In the genomic region with DNA sequence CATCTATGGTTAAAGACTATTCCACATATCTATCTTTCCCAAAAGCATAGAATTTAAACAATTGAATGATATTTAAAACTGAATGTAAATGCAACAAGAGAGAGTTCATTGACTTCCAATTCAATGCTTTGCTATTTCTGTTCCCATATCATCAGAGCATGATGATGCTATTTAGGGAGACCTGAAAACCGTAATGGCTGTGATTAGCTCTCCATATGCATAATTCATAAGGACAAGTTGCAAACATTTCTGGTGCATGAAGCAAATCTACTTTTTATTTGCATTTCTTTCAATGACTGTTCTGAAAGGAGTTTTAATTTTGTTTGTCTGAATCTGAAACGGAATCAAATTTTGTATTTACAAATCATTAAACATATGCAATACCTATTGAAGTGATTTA, we compare ENCODE assay signal across 22 mouse cellular contexts.
DNase-seq lines count a peak whose midpoint lies in the region; ATAC-seq and TF ChIP-seq lines count a peak whose summit lies in the region.
"Had no signal": no experiment of that assay in that cellular context is flagged by ENCODE, and none has a peak within 500 bp of the region (broad histone marks: within the 10 kb centered on the region; RNA-seq: fewer than 3 reads in every experiment).

No protein-coding gene starts in this region.

- no peak for TF ChIP-seq CTCF in brain, embryonic 14.5 days (IDR thresholded peaks at IDR 0.05; ENCODE audit: borderline replicate concordance, extremely low read depth, insufficient read depth, insufficient read length)
- no peak for TF ChIP-seq CTCF in intestine, postnatal 0 days (IDR thresholded peaks at IDR 0.05; ENCODE audit: low read depth)

- peak; percentile 30 for DNase-seq in forebrain, embryonic 14.5 days (ENCODE audit: low spot score)
- DNase-seq in forebrain, embryonic 11.5 days (ENCODE audit: low spot score): no peak
- DNase-seq in frontal cortex, postnatal 36 days (ENCODE audit: low spot score in 2 of 2): no peak
- DNase-seq in brain, embryonic 14.5 days (ENCODE audit: low read depth): peak; percentile 53
- DNase-seq in telencephalon, adult 2 months (ENCODE audit: low read depth, low spot score): peak; percentile 6
- no peak for DNase-seq in heart, postnatal 25 days (ENCODE audit: low spot score)
- DNase-seq: adrenal gland, adult 2 months; adrenal gland, postnatal 10 days; adrenal gland, postnatal 25 days; cerebellum, adult 11-12 months; cerebellum, adult 2 months; cerebellum, adult 9-10 months; cerebellum, postnatal 10 days; cerebellum, postnatal 25 days; embryo, embryonic 11 days; gastrocnemius, adult 2 months had no signal

- no peaks in the 10 kb centered on the region for H3K27me3 ChIP-seq in forebrain, embryonic 14.5 days (replicated peaks; ENCODE audit: control insufficient read depth, insufficient read depth, low read length)
- no peaks in the 10 kb centered on the region for H3K27me3 ChIP-seq in forebrain, embryonic 11.5 days (ENCODE audit: control insufficient read depth, insufficient read depth, low read length)
- no peaks in the 10 kb centered on the region for H3K27me3 ChIP-seq in intestine, postnatal 0 days (replicated peaks; ENCODE audit: control insufficient read depth, insufficient read depth, low read length)
- H3K27me3 ChIP-seq: embryonic facial prominence, embryonic 13.5 days; embryonic facial prominence, embryonic 15.5 days; forebrain, embryonic 12.5 days had no signal

- 66% methylated on average over 2 of the region's 2 CpGs for WGBS in forebrain, embryonic 14.5 days
- WGBS in forebrain, embryonic 11.5 days: 91% methylated on average over 2 of the region's 2 CpGs
- 75% methylated on average over 2 of the region's 2 CpGs for WGBS in intestine, postnatal 0 days

- no peak overlapping the region for H3K27ac ChIP-seq in forebrain, embryonic 14.5 days (ENCODE audit: low read depth, low read length)
- no peak overlapping the region for H3K27ac ChIP-seq in forebrain, embryonic 11.5 days (ENCODE audit: low read depth, low read length)
- H3K27ac ChIP-seq in intestine, postnatal 0 days (ENCODE audit: low read depth, low read length): no peak overlapping the region
- H3K27ac ChIP-seq: embryonic facial prominence, embryonic 13.5 days; embryonic facial prominence, embryonic 15.5 days; forebrain, embryonic 12.5 days; gastrocnemius, adult 2 months had no signal

- H3K9ac ChIP-seq in forebrain, embryonic 14.5 days (ENCODE audit: low read length): no peak overlapping the region
- no peak overlapping the region for H3K9ac ChIP-seq in forebrain, embryonic 11.5 days (ENCODE audit: low read length)
- no peak overlapping the region for H3K9ac ChIP-seq in intestine, postnatal 0 days (ENCODE audit: low read depth, low read length)
- H3K9ac ChIP-seq: embryonic facial prominence, embryonic 13.5 days; embryonic facial prominence, embryonic 15.5 days; forebrain, embryonic 12.5 days had no signal

- H3K4me1 ChIP-seq in forebrain, embryonic 14.5 days (ENCODE audit: control insufficient read depth, insufficient read depth, low read length): no peaks in the 10 kb centered on the region
- no peaks in the 10 kb centered on the region for H3K4me1 ChIP-seq in forebrain, embryonic 11.5 days (replicated peaks; ENCODE audit: control insufficient read depth, insufficient read depth, low read length)
- H3K4me1 ChIP-seq in intestine, postnatal 0 days (replicated peaks; ENCODE audit: control insufficient read depth, insufficient read depth, low read length): no peaks in the 10 kb centered on the region
- H3K4me1 ChIP-seq: embryonic facial prominence, embryonic 13.5 days; embryonic facial prominence, embryonic 15.5 days; forebrain, embryonic 12.5 days had no signal

- no peak for TF ChIP-seq POLR2A in brain, embryonic 14.5 days (IDR thresholded peaks at IDR 0.05; ENCODE audit: borderline replicate concordance, extremely low read depth, insufficient read depth, insufficient read length, poor library complexity, severe bottlenecking)

- 0 out of 2 replicates have a peak, but pooled peaks have one; percentile 48 for ATAC-seq in forebrain, embryonic 14.5 days
- ATAC-seq in forebrain, embryonic 11.5 days (replicated peaks; ENCODE audit: low FRiP score): no peak
- peak; percentile 70; the same call in 1 of the 2 replicates for ATAC-seq in frontal cortex, adult (ENCODE audit: low TSS enrichment)
- no peak for ATAC-seq in intestine, postnatal 0 days

- no peaks in the 10 kb centered on the region for H3K36me3 ChIP-seq in forebrain, embryonic 14.5 days (ENCODE audit: control insufficient read depth, insufficient read depth, low read length)
- H3K36me3 ChIP-seq in forebrain, embryonic 11.5 days (ENCODE audit: control insufficient read depth, insufficient read depth, low read length): no peaks in the 10 kb centered on the region
- H3K36me3 ChIP-seq in intestine, postnatal 0 days (ENCODE audit: control insufficient read depth, insufficient read depth): no peaks in the 10 kb centered on the region
- H3K36me3 ChIP-seq: embryonic facial prominence, embryonic 13.5 days; embryonic facial prominence, embryonic 15.5 days; forebrain, embryonic 12.5 days had no signal

- H3K4me3 ChIP-seq in forebrain, embryonic 14.5 days (ENCODE audit: low read depth, low read length): no peak overlapping the region
- no peak overlapping the region for H3K4me3 ChIP-seq in forebrain, embryonic 11.5 days (ENCODE audit: low read depth, low read length)
- H3K4me3 ChIP-seq in intestine, postnatal 0 days (ENCODE audit: low read depth, low read length): no peak overlapping the region
- H3K4me3 ChIP-seq: embryonic facial prominence, embryonic 13.5 days; embryonic facial prominence, embryonic 15.5 days; erythroblast, embryonic 14.5 days; forebrain, embryonic 12.5 days; gastrocnemius, adult 2 months had no signal

- intact Hi-C loops in heart, postnatal 25 days (cut with DNase I): no loop called here

- H3K4me2 ChIP-seq in forebrain, embryonic 14.5 days (ENCODE audit: low read length): no peak overlapping the region
- H3K4me2 ChIP-seq in forebrain, embryonic 11.5 days (ENCODE audit: low read depth, low read length, severe bottlenecking): no peak overlapping the region
- no peak overlapping the region for H3K4me2 ChIP-seq in intestine, postnatal 0 days (replicated peaks; ENCODE audit: low read depth)
- H3K4me2 ChIP-seq: embryonic facial prominence, embryonic 13.5 days; embryonic facial prominence, embryonic 15.5 days; forebrain, embryonic 12.5 days had no signal

- H3K9me3 ChIP-seq in forebrain, embryonic 14.5 days (replicated peaks; ENCODE audit: control insufficient read depth, low read length): no peaks in the 10 kb centered on the region
- no peaks in the 10 kb centered on the region for H3K9me3 ChIP-seq in forebrain, embryonic 11.5 days (ENCODE audit: control insufficient read depth, low read length)
- H3K9me3 ChIP-seq in intestine, postnatal 0 days (ENCODE audit: control insufficient read depth): no peaks in the 10 kb centered on the region
- H3K9me3 ChIP-seq: embryonic facial prominence, embryonic 13.5 days; embryonic facial prominence, embryonic 15.5 days; forebrain, embryonic 12.5 days had no signal

Comparison
In these comparisons a context has a peak if more than half of its experiments do, and no peak if none do; other contexts are left out.
1. ATAC-seq: peak in forebrain, embryonic 14.5 days (single experiment) and frontal cortex, adult (single experiment); none in forebrain, embryonic 11.5 days (single experiment) and intestine, postnatal 0 days (single experiment).
2. DNase-seq: peak in forebrain, embryonic 14.5 days (single experiment), brain, embryonic 14.5 days (single experiment) and telencephalon, adult 2 months (single experiment); none in forebrain, embryonic 11.5 days (single experiment), frontal cortex, postnatal 36 days (0 of 2) and heart, postnatal 25 days (single experiment).